Mouse (Mus musculus): ENCODE data around the gene Eif3g.

Eif3g gene

DNA sequence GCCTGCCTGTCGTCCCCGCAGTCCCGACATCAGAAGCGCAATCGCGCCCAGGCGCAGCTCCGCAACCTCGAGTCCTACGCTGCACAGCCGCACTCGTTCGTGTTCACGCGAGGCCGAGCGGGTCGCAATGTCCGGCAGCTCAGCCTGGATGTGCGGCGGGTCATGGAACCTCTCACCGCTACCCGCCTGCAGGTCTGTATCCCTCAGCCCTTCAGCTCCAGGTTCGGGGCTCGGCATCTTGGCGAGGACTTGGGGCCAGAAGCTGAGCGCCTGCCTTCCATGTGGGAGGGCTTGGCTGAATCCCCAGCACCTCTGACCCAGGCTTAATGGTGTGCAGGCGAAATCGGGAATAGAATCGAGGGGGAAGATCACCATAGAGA, 10.0 kb downstream of the Eif3g start:
- no peak for DNase-seq (ENCODE audit: low read depth, low spot score)

DNA sequence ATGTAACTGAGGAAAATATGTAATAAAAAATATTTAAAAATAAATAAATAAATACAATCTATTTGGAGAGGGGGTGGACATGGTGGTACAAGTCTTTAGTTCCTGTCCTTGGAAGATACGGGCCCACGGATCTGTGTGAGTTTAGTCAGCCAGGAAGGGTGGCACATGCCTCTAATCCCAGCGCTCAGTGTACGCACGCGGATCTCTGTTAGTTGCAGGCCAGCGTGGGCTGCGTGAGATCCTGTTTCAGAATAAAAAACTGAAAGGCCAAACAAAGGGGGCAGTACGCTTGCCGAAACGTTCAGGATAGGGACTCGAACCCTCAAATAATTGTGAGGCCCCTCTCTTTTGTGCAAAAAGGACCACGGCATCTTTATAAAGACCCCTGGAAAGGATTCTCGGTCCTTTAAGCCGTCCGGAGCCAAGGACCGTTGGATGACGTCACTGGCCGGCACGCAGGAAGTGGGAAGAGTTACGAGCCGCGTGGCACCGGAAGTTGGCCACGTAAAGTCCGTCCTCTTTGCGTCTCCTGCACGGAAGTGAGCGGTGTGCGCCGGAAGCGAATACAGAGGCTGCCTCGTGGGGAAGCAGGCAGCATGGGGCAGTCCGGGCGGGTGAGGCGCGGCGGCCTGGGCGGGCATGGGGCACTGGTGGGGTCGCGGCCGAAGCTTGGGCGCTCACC, 10.6 kb downstream of the Eif3g start, which contains the start of gene Ppan:
Ppan (plus strand) TSS at position 472 of the 682 bp plus-strand sequence.
- peak; percentile 93 for DNase-seq (ENCODE audit: low read depth, low spot score)

DNA sequence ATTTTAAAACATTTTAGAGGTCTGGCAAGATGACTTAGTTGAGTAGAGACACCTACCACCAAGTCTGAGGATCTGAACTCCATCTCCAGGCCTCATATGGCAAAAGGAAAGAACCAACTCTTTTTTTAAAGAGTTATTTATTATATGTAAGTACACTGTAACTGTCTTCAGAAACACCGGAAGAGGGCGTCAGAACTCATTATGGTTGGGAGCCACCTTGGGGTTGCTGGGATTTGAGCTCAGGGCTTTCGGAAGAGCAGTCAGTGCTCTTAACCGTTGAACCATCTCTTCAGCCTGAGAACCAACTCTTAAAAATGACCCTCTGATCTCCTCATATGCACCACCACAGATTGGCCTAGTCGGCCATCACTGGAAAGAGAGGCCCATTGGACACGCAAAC, 11.2 kb downstream of the Eif3g start:
- DNase-seq (ENCODE audit: low read depth, low spot score): no peak

DNA sequence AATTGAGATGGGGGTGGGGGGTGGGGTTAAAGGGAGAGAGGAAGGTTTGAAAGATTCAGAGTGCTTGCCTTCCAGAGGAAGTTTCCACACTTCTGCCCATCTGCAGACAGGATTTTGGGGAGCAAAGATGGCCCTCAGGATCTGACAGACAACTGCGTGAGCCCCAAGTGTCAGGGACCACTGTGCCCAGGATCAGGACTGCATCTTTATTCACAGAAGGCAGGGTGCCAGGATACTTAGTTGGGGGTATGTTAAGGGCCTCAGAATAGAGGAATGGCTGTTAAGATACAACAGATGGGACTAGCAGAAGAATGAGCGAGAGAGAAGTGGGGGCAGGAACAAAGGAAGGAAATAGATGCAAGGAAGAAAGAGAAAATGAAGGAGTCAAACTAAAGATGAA, 11.9 kb downstream of the Eif3g start:
- no peak for DNase-seq (ENCODE audit: low read depth, low spot score)

DNA sequence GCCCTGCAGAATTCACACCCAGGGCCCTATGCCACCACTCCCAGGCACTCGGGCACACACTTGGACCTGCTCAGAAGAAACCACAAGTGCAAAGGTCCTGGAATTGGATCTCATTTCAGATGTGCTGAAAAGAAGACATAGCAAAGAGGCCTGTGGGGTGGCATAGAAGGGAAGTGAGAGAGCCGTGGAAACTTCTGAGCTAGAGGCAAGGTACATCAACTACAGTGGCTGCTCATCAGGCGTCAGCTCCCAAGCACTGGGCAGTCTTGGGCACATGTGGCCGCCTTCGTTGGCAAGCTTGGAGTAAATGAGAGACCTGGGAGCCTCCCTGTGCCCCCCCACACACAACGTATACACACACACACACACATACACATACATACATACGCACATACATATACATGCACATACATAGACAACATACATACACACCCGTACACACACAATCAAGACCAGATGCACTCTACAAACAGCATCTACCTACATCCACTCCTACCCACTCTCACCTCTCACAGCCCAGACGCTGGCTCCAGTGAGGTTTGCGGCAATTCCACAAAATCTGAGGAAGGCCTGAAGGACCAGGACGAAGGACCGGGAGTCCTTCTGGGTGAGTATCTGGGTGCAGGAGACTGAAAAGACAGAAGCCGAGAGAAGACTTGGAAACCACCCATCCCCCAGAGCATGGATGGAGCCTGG, 19.2 kb downstream of the Eif3g start, which contains the start of gene Angptl6:
Angptl6 (minus strand) TSS at position 631 of the 696 bp plus-strand sequence.
- no peak for DNase-seq (ENCODE audit: low read depth, low spot score)

DNA sequence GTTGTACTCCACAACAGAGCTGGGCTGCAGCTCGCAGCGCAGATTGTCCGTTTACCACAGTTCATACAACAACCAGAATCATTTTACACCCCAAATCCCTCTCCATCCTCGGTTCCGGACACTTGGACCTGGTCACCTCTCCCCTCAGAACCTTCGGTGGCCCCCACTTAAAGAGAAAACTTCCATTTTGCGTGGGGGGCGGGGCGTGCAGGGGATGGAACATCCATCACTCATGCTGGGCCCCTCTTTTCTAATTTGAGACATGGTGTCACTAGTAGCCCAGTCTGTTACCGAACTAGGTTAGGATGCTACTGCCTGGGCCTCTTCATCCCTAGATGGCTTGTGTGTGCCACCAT, 19.7 kb downstream of the Eif3g start:
- no peak for DNase-seq (ENCODE audit: low read depth, low spot score)

DNA sequence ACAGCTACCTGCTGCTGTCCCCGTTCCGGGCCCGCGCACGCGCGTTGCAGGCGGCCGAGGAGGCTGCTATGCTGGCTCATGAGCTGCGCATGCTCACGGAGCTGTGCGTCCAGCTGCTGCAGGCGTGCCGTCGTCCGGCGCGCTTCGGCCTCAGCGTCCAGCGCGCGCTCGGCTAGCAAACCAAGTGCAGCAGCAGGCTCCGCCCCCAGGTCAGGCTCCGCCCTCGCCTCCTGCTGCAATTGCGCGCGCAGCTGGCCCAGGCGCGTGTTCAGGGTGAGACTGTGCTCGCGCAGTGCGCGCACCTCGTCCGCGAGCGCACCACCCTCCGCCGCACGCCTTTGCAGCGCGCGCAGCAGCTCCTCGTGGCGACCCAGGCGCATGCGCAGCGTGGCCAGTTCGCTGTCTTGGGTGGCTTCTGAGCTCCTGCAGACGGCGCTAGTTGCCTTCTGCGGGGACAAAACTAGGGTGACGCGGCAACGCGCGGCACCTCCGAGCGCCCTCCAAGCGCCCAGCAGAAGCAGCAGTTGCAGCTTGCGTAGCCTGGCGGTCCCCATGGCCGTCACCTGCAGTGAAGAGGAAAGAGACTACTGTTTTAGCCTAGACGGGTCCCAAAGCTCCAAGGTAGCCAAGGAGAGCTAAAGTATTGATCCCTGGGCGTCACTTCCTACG, 20.2 kb downstream of the Eif3g start:
- peak; percentile 99 for DNase-seq (ENCODE audit: low read depth, low spot score)

DNA sequence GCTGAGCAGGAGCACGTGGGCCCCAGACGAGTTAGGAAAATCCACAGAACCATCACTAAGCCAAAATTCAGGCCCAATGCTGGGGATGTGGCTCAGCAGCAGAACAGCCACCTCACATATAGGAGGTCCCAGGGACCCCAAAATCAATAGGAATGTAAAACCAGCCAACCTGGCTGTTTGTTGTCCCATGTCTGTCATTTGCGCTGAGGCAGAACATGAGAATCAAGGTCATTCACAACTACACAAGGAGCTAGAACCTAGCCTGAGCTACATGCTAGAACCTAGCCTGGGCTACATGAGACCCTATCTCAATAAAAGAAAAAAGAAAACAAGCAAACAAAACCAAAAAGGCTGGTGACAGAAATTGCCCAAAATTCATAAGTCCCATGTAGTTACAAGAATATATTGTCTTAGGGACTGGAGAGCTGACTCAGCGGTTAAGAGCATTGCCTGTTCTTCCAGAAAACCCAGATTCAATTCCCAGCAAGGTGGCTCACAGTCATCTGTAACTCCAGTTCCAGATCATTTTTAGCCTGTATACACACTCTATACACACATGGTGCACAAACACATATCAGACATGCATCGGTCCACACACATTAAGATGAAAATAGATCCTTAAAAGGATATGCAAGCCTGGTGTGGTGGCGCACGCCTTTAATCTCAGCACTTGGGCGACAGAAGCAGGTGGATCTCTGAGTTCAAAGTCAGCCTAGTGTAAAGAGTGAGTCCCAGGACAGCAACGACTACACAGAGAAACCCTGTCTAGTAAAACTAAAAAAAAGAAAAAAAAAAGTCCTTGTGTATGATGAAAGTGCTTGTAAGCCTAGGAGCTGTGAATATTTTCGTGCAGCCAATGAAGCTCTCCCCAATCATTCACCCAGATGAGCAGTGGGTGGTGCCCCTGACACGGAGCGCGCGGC, 21.0 kb downstream of the Eif3g start:
- no peak for DNase-seq (ENCODE audit: low read depth, low spot score)

DNA sequence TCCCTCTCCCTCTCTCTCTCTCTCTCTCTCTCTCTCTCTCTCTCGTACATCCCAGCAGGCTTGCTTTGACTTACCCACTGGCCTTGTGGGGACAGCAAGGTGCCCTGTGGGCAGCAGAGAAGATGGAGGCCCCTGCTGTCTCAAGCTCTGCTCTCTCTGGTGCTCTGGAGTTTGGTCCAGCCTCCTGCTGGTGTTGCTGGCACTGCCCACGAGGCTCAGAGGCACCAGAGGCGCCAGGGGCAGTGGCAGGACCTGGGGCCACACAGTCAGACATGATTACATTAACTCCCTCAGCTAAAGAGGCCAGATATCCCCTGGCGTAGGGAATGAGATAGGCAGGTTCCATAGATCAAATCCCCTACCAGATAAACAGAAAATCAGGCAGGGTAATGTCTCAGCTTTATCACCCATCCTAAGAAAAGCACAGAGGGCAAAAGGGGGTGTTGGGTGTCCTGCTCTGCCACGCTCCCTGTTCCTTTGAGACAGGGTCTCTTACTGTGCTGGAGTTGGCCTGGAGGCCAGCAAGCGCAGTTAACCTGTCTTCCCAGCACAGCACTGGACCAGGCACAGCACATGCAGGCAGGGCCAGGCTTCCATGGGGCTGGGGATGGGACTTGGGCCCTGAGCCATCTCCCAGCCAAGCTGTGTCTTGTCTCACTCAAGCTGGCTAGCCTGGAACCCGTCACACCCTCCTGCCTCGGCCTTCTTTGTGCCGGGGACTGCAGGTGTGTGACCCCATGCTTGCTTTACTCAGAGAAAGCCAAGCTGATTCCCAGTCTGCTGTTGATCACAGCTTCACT, 21.9 kb downstream of the Eif3g start:
- no peak for DNase-seq (ENCODE audit: low read depth, low spot score)

DNA sequence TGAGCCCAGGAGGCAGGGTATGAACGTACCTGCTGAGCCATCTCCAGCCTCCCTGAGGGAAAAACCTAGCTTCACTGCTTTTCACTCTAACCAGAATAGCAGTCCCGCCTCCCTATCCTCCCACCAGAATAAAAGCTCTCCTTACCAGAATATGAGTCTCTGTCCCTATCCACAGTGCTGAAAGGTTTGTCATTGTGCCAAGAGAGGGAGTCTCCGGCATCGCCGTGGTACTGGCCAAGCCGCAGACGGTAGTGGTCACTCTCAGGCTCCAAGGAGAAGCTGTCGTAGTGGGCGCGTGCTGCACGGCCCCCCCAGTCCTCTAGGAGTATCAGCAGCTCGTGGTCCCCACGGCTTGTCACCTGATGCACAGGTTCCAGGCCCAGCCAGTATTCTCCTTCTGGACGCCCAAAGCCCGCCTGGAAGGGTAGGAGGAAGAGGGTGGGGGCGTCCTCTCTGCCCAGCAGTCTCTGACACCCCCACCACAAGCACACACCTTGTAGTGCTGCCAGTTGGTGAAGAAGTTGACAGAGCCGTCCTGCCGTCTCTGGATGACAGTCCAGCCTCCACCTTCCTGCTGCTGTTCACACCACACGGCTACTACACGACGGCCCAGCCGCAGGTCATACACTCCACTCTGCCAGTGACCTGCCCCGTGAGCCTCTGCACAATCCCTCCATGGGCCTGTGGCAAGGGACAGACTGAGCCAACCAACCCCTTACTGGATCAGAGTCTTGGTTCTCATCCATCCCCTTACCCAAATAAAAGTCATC, 23.2 kb downstream of the Eif3g start:
- no peak for DNase-seq (ENCODE audit: low read depth, low spot score)

DNA sequence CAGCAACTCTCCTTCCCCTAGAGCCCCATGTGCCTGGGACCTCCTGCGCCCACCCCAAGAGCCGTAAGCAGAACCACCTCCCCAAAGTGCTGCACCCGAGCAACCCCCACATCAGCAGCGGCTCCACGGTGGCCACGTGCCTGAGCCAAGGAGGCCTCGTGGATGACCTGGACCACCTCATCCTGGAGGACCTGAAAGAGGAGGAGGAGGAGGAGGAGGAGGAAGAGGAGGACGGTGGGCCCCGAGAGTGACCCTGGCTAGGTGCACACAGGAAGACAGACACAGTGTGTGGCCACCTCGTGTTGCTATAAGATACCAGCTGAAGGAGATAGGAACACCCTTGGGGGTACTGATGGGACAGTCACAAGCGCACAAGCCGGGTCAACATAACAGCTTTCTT, 24.9 kb downstream of the Eif3g start:
- no peak for DNase-seq (ENCODE audit: low read depth, low spot score)

DNA sequence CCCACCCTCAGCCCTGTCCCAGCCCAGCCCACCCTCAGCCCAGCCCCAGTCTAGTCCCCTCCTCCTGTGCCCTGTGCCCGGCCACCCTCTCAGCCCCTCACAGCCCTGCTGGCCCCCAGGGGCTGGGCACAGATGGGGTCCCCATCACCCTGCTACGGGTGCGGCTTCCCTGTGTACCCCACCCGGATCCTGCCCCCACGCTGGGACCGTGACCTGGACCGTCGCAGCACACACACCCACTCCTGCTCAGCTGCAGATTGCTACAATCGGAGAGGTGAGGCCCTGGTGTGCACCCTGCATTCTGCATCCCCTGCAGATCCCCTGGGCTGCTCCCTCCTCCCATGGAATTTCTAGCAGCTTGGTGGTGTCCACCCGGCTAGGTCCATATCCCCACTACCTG, 25.4 kb downstream of the Eif3g start:
- DNase-seq (ENCODE audit: low read depth, low spot score): no peak

DNA sequence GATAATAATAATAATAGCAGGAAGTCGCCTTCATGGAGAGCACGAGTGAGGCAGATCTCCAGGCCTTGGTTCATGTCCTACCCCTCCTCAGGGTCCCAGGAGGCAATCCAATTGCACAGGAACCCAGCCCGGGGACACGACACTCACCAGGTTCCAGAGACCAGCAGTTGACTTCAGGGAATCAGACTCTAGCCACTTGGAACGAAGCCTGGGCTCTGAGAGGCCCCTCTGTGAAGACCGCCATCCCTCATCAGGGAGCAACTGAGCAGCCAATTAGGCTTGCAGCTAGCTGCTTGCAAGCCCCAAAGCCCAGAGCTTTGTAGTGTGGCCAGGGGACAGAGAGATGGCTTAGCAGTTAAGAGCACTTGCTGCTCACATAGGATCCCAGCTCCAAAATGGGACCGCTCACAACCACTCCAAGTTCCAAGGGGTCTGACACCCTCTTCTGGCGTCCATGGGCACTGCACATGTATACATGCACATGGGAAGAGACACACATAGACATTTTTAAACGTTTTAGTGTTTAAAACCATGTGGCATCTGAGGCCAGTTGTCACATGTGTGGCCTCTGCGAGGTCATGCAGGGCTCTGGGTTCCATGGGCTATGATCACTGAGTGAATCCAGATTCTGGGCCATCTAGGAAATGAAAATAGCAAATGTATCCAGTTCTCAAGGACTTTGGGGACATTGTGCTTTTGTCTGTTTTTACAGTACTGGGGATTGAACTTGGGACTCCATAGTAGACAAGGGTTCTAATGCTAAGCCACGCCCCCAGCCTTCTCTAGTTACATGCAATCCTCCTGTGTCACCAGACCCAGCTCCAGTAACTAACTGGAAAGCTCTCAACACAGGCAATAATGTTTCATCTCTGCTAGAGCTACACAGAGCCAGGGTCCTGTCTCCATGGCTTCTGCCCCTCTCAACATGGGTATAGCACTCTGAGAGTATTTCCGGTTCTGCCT, 27.9 kb downstream of the Eif3g start:
- no peak for DNase-seq (ENCODE audit: low read depth, low spot score)

DNA sequence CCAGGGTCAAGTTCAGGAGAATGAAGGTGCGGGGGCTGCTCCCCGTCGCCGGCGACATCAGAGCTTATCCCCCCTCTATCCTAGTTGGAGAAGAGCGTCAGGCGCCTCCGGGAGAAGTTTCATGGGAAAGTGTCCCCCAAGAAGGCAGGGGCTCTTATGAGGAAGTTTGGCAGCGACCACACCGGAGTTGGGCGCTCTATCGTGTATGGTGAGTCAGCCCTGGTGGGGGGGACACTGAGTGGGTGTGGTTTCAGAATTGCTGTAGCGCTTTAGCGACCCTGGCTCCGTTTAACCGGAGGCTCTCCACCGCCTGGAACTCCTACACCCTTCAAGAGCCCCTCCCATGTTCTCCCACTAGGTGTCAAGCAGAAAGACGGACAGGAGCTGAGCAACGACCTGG, 29.2 kb downstream of the Eif3g start:
- no peak for DNase-seq (ENCODE audit: low read depth, low spot score)

DNA sequence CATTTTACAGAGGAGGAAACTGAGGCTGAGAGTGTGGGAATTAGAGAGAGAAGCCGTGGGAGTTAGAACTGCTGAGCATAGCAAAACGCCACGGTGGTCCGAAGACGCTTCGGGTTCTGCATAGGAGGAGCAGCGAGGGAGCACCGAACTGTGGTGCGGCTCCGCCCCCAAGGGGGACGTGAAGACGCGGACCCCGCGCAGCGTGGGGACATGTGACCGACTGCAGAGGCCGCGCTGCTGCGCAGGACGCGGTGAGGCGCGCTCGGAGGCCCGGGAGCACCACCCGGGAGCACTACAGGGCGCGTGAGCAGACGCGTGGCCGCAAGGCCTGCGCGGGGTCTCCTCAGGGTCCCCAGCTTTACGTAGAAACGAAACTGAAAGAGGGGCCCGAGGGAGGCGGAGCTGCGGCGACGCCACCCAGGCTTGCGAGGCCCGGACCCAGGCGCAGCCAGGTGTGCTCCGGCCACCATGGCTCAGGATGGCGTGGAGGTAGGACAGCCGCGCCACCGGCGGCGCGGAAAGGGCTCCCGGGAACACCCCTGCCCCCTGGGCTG, 29.9 kb downstream of the Eif3g start, which contains the start of gene A230050P20Rik:
A230050P20Rik (plus strand) TSS at position 195 of the 554 bp plus-strand sequence.
- DNase-seq (ENCODE audit: low read depth, low spot score): peak; percentile 18

DNA sequence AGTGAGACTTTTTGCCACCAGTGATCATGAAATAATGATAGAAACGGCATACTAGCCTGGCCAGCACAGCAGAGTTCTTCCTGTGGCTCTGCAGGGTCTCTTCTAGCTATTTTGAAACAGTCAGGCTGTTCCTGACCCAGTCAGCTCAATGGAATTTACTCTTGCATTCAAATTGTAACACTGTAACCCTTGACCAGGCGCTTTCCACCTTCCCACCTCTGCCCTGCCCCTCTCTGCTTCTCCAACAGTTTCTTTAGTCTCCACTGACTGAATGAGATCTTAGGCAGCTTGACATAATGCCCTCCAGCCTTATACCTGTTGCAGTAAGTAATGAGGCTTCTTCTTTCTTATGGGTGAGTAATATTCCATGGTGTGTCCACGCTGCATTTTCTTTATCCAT, 31.5 kb downstream of the Eif3g start:
- no peak for DNase-seq (ENCODE audit: low read depth, low spot score)

DNA sequence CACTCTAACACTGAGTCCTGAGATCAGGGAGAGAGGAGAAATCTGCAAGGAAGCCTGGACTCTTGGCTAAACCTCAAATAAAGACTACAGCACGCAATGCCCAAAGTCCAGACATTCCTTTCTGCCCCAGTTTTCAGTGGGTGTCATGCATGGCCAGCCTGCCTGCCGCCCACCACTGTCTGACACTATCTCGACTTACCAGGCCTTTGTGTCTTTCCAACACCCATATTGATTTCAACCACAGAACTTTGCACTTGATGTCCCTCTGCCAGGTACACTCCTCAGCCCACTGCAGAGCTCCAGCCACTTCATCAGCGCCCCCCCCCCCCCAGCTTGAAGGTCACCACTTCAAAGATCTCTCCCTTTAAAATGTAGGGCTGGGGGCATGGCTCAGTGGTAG, 36.2 kb downstream of the Eif3g start:
- no peak for DNase-seq (ENCODE audit: low read depth, low spot score)

DNA sequence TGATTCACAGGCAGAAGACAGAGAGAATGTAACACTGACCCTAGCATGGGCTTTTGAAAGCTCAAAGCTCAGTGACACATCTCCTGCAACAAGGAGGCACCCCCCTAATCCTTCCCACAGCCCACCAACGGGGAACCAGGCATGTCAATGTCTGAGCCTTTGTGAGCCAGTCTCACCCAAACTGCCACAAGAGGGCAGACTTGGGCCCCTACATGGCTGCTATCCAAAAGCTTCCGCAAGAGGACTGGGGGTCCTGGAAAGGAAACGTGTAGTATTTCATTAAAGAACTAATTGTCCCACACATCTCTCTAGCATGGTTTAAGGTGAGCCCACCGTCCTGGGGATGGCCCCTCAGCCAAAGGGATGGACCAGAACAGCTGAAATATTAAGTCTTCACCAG, 36.6 kb downstream of the Eif3g start:
- DNase-seq (ENCODE audit: low read depth, low spot score): no peak

DNA sequence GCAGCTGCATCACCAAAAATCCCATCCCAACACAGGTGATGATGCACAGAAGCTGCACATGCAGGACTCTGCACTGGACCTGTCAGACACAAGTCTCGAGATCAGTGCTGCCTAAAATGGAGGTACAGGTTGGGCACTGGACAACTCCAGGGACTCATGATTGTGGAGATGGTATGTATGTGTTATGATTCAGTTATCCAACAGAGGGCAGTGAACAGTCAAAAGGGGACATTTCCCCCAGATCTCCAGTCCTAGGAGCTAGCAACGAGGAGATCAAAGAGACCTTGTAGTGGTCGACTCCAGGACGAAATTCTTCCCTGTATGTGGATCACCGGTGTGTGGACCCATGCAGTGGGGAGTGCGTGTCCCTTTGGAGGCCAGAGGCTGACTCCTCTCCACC, 38.5 kb downstream of the Eif3g start:
- no peak for DNase-seq (ENCODE audit: low read depth, low spot score)
